Mouse (Mus musculus): ENCODE data around the gene Psma3. TPM values are rescaled to one million over a fixed set of nuclear protein-coding genes. Genes with fewer than 3 reads are reported as not detected.
A peak's percentile ranks its signal among the peaks of the same experiment; 100 is the strongest.

The Psma3 gene
- 599 and 600 TPM in 2 replicates for polyA plus RNA-seq (2015; fragmentation: Nextera tagmentation; extraction: Ambion mirVana)

- H3K4me3 ChIP-seq: peak within 1 kb of the TSS; percentile 96
- H3K4me1 ChIP-seq (replicated peaks): peaks cover 14% of the 10 kb centered on the region
- peak within 1 kb of the TSS; percentile 79 for H3K4me2 ChIP-seq
- ATAC-seq (ENCODE audit: low FRiP score): peak; percentile 99
- H3K36me3 ChIP-seq: peaks cover 14% of the 10 kb centered on the region
- peak within 1 kb of the TSS; percentile 98 for H3K27ac ChIP-seq
- H3K9me3 ChIP-seq: no peaks in the 10 kb centered on the region
- no peaks in the 10 kb centered on the region for H3K27me3 ChIP-seq
- WGBS: under 1% methylated on average over 71 of the region's 71 CpGs
- H3K9ac ChIP-seq: peak within 1 kb of the TSS; percentile 99
Observed at GRCm38 (mm10) chr12:70974441-70975266, at the start of gene Psma3. Gene Psma3, plus strand, starts transcription at chr12:70974621.

DNA sequence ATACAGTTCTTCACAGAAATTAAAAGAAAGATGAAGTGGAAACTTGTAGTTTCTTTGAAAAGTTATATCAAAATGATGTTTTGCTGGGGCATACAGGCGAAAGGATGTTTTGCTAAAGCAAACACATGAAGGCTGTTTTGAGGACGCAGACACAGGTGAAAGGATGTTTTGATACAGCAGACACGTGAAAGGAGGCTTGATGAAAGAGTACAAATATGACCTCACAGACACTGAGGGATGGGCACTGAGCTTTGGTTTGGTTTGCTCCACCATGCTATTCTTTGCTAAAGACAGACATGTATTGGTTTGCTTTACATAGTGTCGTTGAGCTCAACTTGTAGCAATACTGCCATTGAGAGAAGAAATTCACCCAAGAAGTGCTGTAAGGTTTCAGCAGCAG lies 44.6 kb upstream of the Psma3 start:
- Histone ChIP-seq H3K4me1 (replicated peaks) (no peaks in the 10 kb centered on the region), H3K9me3 (no peaks in the 10 kb centered on the region), H3K4me2 (no peak overlapping the region), H3K27me3 (no peaks in the 10 kb centered on the region), H3K27ac (no peak overlapping the region), H3K4me3 (no peak overlapping the region), H3K36me3 (no peaks in the 10 kb centered on the region), H3K9ac (no peak overlapping the region)
- no peak for ATAC-seq (ENCODE audit: low FRiP score)
- 89% methylated on average over 4 of the region's 4 CpGs for WGBS

GRCm38 (mm10) chr12:70937150-70937549 lies 37.3 kb upstream of the Psma3 start:
- no peaks in the 10 kb centered on the region for H3K9me3 ChIP-seq
- WGBS: 20% methylated on average over 10 of the region's 12 CpGs

GRCm38 (mm10) chr12:70937571-70938384 lies 36.6 kb upstream of the Psma3 start, which contains the start of gene Actr10:
Gene Actr10, plus strand, starts transcription at chr12:70937857.
- H3K36me3 ChIP-seq: peaks cover 13% of the 10 kb centered on the region
- H3K4me2 ChIP-seq: peak within 1 kb of the TSS; percentile 64
- H3K27ac ChIP-seq: peak within 1 kb of the TSS; percentile 87
- ATAC-seq (ENCODE audit: low FRiP score): peak; percentile 96
- peak within 1 kb of the TSS; percentile 87 for H3K4me3 ChIP-seq
- under 1% methylated on average over 59 of the region's 59 CpGs for WGBS
- H3K27me3 ChIP-seq: no peaks in the 10 kb centered on the region
- H3K4me1 ChIP-seq (replicated peaks): peaks cover 13% of the 10 kb centered on the region
- no peaks in the 10 kb centered on the region for H3K9me3 ChIP-seq
- H3K9ac ChIP-seq: peak within 1 kb of the TSS; percentile 92

More at GRCm38 (mm10) chr12:70937150-70937549, 37.3 kb upstream of the Psma3 start:
- H3K36me3 ChIP-seq: peaks cover 7% of the 10 kb centered on the region
- peak overlapping the region; percentile 64 for H3K4me2 ChIP-seq
- no peaks in the 10 kb centered on the region for H3K27me3 ChIP-seq
- peak overlapping the region; percentile 87 for H3K4me3 ChIP-seq
- peak; percentile 30 for ATAC-seq (ENCODE audit: low FRiP score)
- peak overlapping the region; percentile 87 for H3K27ac ChIP-seq
- peak overlapping the region; percentile 92 for H3K9ac ChIP-seq
- H3K4me1 ChIP-seq (replicated peaks): peaks cover 13% of the 10 kb centered on the region

- WGBS: 97% methylated on average over 7 of the region's 7 CpGs
- Histone ChIP-seq H3K27ac (no peak overlapping the region), H3K9ac (no peak overlapping the region), H3K4me2 (no peak overlapping the region), H3K27me3 (no peaks in the 10 kb centered on the region), H3K4me3 (no peak overlapping the region), H3K36me3 (peaks cover 35% of the 10 kb centered on the region), H3K4me1 (replicated peaks) (peaks cover 13% of the 10 kb centered on the region), H3K9me3 (no peaks in the 10 kb centered on the region)
- no peak for ATAC-seq (ENCODE audit: low FRiP score)
Observed at GRCm38 (mm10) chr12:70940806-70941205, 33.6 kb upstream of the Psma3 start.

DNA sequence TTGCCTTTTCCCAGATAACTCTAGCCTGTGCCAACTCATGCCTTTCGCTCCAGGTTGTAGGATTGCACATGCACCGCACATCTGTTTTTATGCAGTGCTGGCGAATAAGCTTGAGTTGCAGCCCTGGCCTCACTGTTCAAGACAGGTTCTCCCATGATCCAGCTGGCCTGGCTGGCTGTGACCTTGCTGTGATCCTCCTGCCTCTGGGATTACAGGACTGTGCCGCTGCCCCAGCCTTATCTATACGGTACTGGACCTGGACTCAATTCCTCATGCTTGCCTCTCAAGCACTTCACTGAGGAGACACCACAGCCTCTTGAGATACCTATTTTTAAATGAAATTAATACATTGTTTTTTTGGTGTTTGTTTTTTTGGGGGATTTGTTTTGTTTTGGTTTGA lies 30.2 kb upstream of the Psma3 start:
- Histone ChIP-seq H3K27me3 (no peaks in the 10 kb centered on the region), H3K27ac (no peak overlapping the region), H3K36me3 (peaks cover 61% of the 10 kb centered on the region), H3K9me3 (no peaks in the 10 kb centered on the region), H3K4me1 (replicated peaks) (peaks cover 6% of the 10 kb centered on the region), H3K4me2 (no peak overlapping the region), H3K4me3 (no peak overlapping the region), H3K9ac (no peak overlapping the region)
- ATAC-seq (ENCODE audit: low FRiP score): no peak
- WGBS: 97% methylated on average over 5 of the region's 5 CpGs

GRCm38 (mm10) chr12:70946585-70947256 lies 27.7 kb upstream of the Psma3 start:
- no peak for ATAC-seq (ENCODE audit: low FRiP score)
- H3K9me3 ChIP-seq: no peaks in the 10 kb centered on the region
- H3K27ac ChIP-seq: no peak overlapping the region
- H3K4me1 ChIP-seq (replicated peaks): no peaks in the 10 kb centered on the region
- WGBS: 97% methylated on average over 10 of the region's 10 CpGs
- peaks cover 72% of the 10 kb centered on the region for H3K36me3 ChIP-seq
- H3K4me3 ChIP-seq: no peak overlapping the region
- no peak overlapping the region for H3K9ac ChIP-seq
- H3K4me2 ChIP-seq: no peak overlapping the region
- no peaks in the 10 kb centered on the region for H3K27me3 ChIP-seq

DNA sequence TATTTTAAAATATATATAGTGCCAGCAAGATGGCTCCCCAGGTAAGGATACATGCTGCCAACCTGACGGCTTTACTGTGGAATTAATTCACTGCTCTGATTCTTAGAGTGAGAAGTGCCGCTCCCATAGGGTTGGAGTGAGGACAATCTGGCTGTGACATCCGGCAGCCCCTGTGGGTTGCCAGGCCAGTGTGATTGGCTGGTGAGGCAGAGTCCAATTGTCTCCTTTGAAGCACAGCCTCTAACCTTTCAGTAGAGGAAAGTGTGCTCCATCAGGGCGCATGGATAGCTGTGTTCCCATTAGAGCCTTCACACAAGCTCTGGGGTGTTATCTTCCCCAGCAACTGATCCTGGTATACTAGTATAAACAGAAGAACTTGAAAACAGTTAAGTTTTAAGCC lies 15.8 kb upstream of the Psma3 start:
- no peak for ATAC-seq (ENCODE audit: low FRiP score)
- no peaks in the 10 kb centered on the region for H3K27me3 ChIP-seq
- no peaks in the 10 kb centered on the region for H3K4me1 ChIP-seq (replicated peaks)
- no peak overlapping the region for H3K9ac ChIP-seq
- no peak overlapping the region for H3K4me2 ChIP-seq
- H3K36me3 ChIP-seq: peaks cover 80% of the 10 kb centered on the region
- H3K27ac ChIP-seq: no peak overlapping the region
- 89% methylated on average over 4 of the region's 4 CpGs for WGBS
- H3K4me3 ChIP-seq: no peak overlapping the region
- no peaks in the 10 kb centered on the region for H3K9me3 ChIP-seq

DNA sequence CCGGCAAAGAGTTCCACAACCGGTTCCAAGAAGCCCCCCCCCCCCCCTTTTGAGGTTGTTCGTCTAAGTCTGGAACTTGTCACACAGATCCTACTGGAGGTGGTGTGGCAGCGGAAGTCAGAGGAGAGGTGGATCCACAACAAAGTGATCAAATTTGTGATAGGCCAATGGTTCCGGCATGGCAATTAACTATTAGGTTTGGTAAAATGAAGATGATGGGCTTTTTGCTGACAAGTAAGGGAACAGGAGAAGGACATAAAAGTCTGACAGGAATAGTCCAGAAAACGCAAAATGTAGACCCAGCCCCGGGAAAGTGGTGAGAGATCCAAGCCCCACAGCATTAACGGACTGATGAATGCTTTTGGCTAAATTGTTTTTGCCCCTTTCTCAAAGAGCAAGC lies 6.8 kb upstream of the Psma3 start:
- H3K9ac ChIP-seq: 0 out of 2 replicates have a peak overlapping the region, but pooled peaks have one; percentile 82
- WGBS: 51% methylated on average over 8 of the region's 8 CpGs
- H3K4me2 ChIP-seq: peak overlapping the region; percentile 65
- H3K27me3 ChIP-seq: no peaks in the 10 kb centered on the region
- H3K36me3 ChIP-seq: peaks cover 17% of the 10 kb centered on the region
- H3K4me3 ChIP-seq: peak overlapping the region; percentile 64
- peaks cover 7% of the 10 kb centered on the region; the same call in 1 of the 2 replicates for H3K4me1 ChIP-seq (replicated peaks)
- H3K27ac ChIP-seq: peak overlapping the region; percentile 93; the same call in 1 of the 2 replicates
- no peaks in the 10 kb centered on the region for H3K9me3 ChIP-seq
- no peak for ATAC-seq (ENCODE audit: low FRiP score)

- peaks cover 7% of the 10 kb centered on the region; the same call in 1 of the 2 replicates for H3K4me1 ChIP-seq (replicated peaks)
- H3K4me3 ChIP-seq: peak overlapping the region; percentile 64
- under 1% methylated on average over 35 of the region's 35 CpGs for WGBS
- no peaks in the 10 kb centered on the region for H3K9me3 ChIP-seq
- ATAC-seq (ENCODE audit: low FRiP score): peak; percentile 87
- H3K9ac ChIP-seq: peak overlapping the region; percentile 82
- H3K27ac ChIP-seq: peak overlapping the region; percentile 93
- peak overlapping the region; percentile 65 for H3K4me2 ChIP-seq
- peaks cover 12% of the 10 kb centered on the region for H3K36me3 ChIP-seq
- no peaks in the 10 kb centered on the region for H3K27me3 ChIP-seq
Observed at GRCm38 (mm10) chr12:70968141-70968790, 6.2 kb upstream of the Psma3 start.

- Histone ChIP-seq H3K9ac (peak overlapping the region; percentile 82), H3K4me2 (peak overlapping the region; percentile 65), H3K27me3 (no peaks in the 10 kb centered on the region), H3K9me3 (no peaks in the 10 kb centered on the region), H3K36me3 (peaks cover 6% of the 10 kb centered on the region), H3K4me1 (replicated peaks) (peaks cover 7% of the 10 kb centered on the region; the same call in 1 of the 2 replicates), H3K4me3 (peak overlapping the region; percentile 64), H3K27ac (peak overlapping the region; percentile 93)
- peak; percentile 65 for ATAC-seq (ENCODE audit: low FRiP score)
- under 1% methylated on average over 15 of the region's 15 CpGs for WGBS
Observed at GRCm38 (mm10) chr12:70968791-70969307, 5.6 kb upstream of the Psma3 start.
